Mouse (Mus musculus) E14TG2a.4 (cell line): ENCODE measurements around the gene Src.
"Not testable (repeated sequence)": the region's sequence is repeated elsewhere in the genome, so short reads cannot be mapped to it uniquely, and the experiment has no call there.

Experiments used
- H3K27me3 ChIP-seq: 2 replicates; pipeline ENCODE4 v1.6.1; 2014; ENCODE audit warnings: low read length, control low read depth; ENCODE audit not compliant: insufficient read depth
- H3K36me3 ChIP-seq: 2 replicates; pipeline ENCODE4 v1.6.1; 2014; ENCODE audit warnings: low read length, control low read depth; ENCODE audit not compliant: insufficient read depth
- H3K4me1 ChIP-seq: replicated peaks from 2 replicates; pipeline ENCODE4 v1.6.1; 2014; ENCODE audit warnings: low read depth, low read length, control low read depth
- H3K4me3 ChIP-seq: replicated peaks from 2 replicates; pipeline ENCODE4 v1.5.1; 2014; ENCODE audit warnings: mild to moderate bottlenecking, low read length
- H3K9me3 ChIP-seq: 2 replicates; pipeline ENCODE4 v1.6.1; 2014; ENCODE audit warnings: low read length, control low read depth
- CTCF ChIP-seq: conservative IDR thresholded peaks from 2 replicates; pipeline ENCODE4 v1.5.1; 2014; ENCODE audit warnings: low read length
- NANOG ChIP-seq: IDR thresholded peaks from 2 replicates; pipeline ENCODE4 v1.6.1; 2014; ENCODE audit warnings: borderline replicate concordance, low read length, mixed read lengths
- POU5F1 ChIP-seq: IDR thresholded peaks from 2 replicates; pipeline ENCODE4 v1.6.1; 2014; ENCODE audit warnings: low read length, borderline replicate concordance

Src gene

GRCm38 (mm10) chr2:157472469-157472868 is 54.2 kb downstream of the Src start:
- H3K4me1 ChIP-seq: peaks cover 81% of the 10 kb centered on the region
- H3K36me3 ChIP-seq: peaks cover 56% of the 10 kb centered on the region
- H3K4me3 ChIP-seq: no peak overlapping the region
- no peaks in the 10 kb centered on the region for H3K9me3 ChIP-seq
- H3K27me3 ChIP-seq: peaks cover 2% of the 10 kb centered on the region; the same call in 1 of the 2 replicates
- no peak for TF ChIP-seq CTCF
- no peak for TF ChIP-seq NANOG
- no peak for TF ChIP-seq POU5F1

DNA sequence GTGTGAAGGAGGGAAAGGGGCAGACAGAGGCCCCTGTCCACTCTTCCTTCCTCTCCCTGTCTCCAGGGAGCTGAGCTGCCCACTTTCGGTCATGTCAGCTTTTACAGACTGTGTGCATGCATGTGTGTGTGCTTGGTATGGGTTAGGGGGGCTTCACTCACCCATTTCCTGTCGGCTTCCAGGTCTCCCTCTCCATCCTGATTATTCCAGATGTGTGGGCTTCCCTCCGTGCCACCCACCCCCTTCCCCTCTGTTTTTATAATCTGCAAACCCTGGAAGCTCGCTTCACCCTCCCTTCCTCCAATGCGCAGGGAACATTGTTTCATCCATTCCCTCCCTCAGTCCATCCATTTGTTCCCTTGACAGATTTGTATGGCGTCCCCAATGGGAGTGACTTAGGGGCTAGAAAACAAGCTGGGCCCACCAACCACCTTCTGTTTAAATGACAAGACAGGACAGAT is 56.1 kb downstream of the Src start:
- peaks cover 16% of the 10 kb centered on the region; the same call in 1 of the 2 replicates for H3K27me3 ChIP-seq
- peaks cover 63% of the 10 kb centered on the region for H3K4me1 ChIP-seq
- H3K36me3 ChIP-seq: peaks cover 38% of the 10 kb centered on the region
- TF ChIP-seq POU5F1 (no peak), NANOG (no peak), CTCF (no peak)
- H3K9me3 ChIP-seq: no peaks in the 10 kb centered on the region
- no peak overlapping the region for H3K4me3 ChIP-seq

DNA sequence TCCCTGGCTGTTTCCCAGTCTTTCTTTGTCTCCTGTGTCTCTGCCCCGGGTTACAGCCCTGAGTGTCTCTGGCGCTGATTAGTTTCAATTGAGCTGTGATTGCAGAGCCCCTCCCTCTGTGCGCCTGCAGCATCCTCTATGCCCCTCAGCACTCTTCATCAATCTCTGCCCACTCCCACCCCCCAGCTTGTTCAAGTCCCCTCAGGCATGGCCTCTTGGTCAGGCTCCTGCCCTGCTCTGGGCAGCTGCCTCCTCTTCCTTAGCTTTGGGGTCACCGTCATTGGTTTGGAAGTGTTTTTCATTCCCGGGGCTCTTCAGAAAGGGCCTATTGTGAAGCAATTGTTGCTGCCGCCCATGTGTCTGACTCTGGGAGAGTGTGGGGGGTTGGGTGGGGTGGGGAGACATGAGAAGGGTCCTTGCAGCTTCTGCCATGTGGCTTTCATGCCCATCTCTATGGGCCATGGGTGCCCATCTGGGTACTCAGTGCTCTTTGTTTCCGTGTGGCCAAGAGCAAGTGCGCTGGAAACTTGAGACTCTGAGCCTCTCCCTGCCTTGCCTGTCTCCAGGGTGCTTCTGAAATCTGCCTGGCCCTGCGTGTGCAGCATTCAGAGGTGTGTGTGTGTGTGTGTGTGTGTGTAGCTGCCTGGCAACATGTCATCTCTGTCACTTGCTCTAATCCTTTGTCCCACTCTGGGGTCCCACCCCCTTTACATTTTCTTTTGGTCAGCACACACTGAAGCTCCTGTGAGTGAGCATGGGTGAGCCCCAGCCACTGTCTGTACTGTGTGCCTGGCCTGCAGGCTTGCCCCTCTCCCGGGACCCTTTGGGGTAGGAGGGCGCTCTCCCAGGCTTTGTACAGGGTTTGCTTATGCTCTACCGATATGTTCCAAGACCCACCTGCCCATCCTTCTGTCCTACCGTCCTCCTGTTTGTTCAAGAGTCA is 57.5 kb downstream of the Src start:
- Histone ChIP-seq H3K27me3 (peaks cover 16% of the 10 kb centered on the region; the same call in 1 of the 2 replicates), H3K9me3 (no peaks in the 10 kb centered on the region), H3K4me3 (no peak overlapping the region; the same call in 1 of the 2 replicates), H3K36me3 (peaks cover 24% of the 10 kb centered on the region), H3K4me1 (peaks cover 49% of the 10 kb centered on the region)
- no peak for TF ChIP-seq NANOG
- no peak for TF ChIP-seq CTCF
- no peak for TF ChIP-seq POU5F1

DNA sequence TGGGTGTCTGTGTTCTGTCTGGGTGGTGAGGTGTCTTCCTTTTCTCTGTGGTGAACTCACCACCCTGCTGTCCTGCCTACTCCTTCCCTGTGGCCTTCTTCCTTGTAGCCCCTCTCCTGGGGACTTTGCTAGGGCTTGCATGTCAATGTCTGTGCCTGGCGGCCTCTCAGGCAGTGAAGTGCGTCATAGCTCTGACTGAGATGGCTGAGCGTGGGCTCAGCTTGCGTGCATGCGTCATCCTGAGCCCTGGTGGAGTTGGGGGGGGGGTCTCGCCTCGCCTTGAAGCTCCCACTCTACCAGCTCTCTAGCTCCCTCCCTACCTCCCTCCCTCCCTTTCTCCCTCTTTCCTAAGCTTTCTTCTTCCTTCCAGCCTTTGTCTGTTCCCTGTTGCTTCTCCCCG is 60.4 kb downstream of the Src start:
- H3K4me3 ChIP-seq: no peak overlapping the region
- peaks cover 16% of the 10 kb centered on the region; the same call in 1 of the 2 replicates for H3K27me3 ChIP-seq
- no peaks in the 10 kb centered on the region for H3K9me3 ChIP-seq
- TF ChIP-seq POU5F1: no peak
- no peak for TF ChIP-seq NANOG
- TF ChIP-seq CTCF: no peak
- H3K36me3 ChIP-seq: no peaks in the 10 kb centered on the region
- peaks cover 51% of the 10 kb centered on the region for H3K4me1 ChIP-seq

- peaks cover 16% of the 10 kb centered on the region; the same call in 1 of the 2 replicates for H3K27me3 ChIP-seq
- no peak for TF ChIP-seq NANOG
- TF ChIP-seq POU5F1: no peak
- TF ChIP-seq CTCF: peak; percentile 21
- H3K4me3 ChIP-seq: no peak overlapping the region
- no peaks in the 10 kb centered on the region for H3K36me3 ChIP-seq
- no peaks in the 10 kb centered on the region for H3K9me3 ChIP-seq
- H3K4me1 ChIP-seq: peaks cover 53% of the 10 kb centered on the region
Observed at GRCm38 (mm10) chr2:157479858-157480568, 61.8 kb downstream of the Src start.

GRCm38 (mm10) chr2:157482729-157483128 is 64.5 kb downstream of the Src start:
- Histone ChIP-seq H3K9me3 (no peaks in the 10 kb centered on the region), H3K36me3 (no peaks in the 10 kb centered on the region), H3K4me1 (peaks cover 61% of the 10 kb centered on the region), H3K4me3 (no peak overlapping the region), H3K27me3 (peaks cover 11% of the 10 kb centered on the region; the same call in 1 of the 2 replicates)
- TF ChIP-seq POU5F1: no peak
- no peak for TF ChIP-seq CTCF
- no peak for TF ChIP-seq NANOG

DNA sequence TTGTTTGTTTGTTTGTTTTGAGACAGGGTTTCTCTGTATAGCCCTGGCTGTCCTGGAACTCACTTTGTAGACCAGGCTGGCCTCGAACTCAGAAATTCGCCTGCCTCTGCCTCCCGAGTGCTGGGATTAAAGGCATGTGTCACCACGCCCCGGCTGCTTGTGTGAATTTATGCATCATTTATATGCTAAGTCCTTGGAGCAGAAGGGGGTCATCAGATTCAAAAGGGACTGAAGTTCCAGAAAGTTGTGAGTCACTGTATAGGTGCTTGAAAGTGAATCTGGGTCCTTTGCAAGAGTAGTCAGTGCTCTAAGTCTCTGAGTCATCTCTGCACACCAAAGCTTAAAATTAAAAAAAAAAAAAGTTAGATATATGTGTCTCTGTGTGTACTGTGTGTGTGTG is 68.3 kb downstream of the Src start:
- H3K9me3 ChIP-seq, H3K4me3 ChIP-seq, H3K36me3 ChIP-seq: not testable (repeated sequence)

GRCm38 (mm10) chr2:157486981-157487656 is 68.9 kb downstream of the Src start:
- TF ChIP-seq POU5F1 (no peak), NANOG (no peak), CTCF (no peak)
- Histone ChIP-seq H3K4me3 (no peak overlapping the region), H3K4me1 (peaks cover 63% of the 10 kb centered on the region), H3K36me3 (no peaks in the 10 kb centered on the region), H3K27me3 (peaks cover 7% of the 10 kb centered on the region; the same call in 1 of the 2 replicates), H3K9me3 (no peaks in the 10 kb centered on the region)

More for the DNA sequence above, 68.3 kb downstream of the Src start:
- H3K4me1 ChIP-seq: peaks cover 68% of the 10 kb centered on the region
- H3K27me3 ChIP-seq: not testable (repeated sequence)
